Mouse (Mus musculus): ENCODE results near the gene Plcxd3. TPM values are rescaled to one million over a fixed set of nuclear protein-coding genes. Genes with fewer than 3 reads are reported as not detected.

The Plcxd3 gene
- 1.3 TPM in 2 replicates for polyA plus RNA-seq (2015; fragmentation: Nextera tagmentation; extraction: Ambion mirVana)

GRCm38 (mm10) chr15:4375423-4376220 lies at the start of gene Plcxd3:
Plcxd3 (plus strand) TSS chr15:4375491.
- WGBS: 1% methylated on average over 33 of the region's 33 CpGs
- Histone ChIP-seq H3K9ac (ENCODE audit: low read depth, low read length) (no peak within 1 kb of the TSS), H3K27ac (ENCODE audit: low read depth, low read length) (no peak within 1 kb of the TSS), H3K4me2 (replicated peaks; ENCODE audit: low read depth) (peak within 1 kb of the TSS; percentile 57), H3K27me3 (replicated peaks; ENCODE audit: control insufficient read depth, insufficient read depth, low read length) (0 out of 2 replicates have a peak, but pooled peaks cover 9% of the 10 kb centered on the region), H3K36me3 (ENCODE audit: control insufficient read depth, insufficient read depth) (no peaks in the 10 kb centered on the region), H3K4me3 (ENCODE audit: low read depth, low read length) (peak within 1 kb of the TSS; percentile 28; the same call in 1 of the 2 replicates), H3K9me3 (ENCODE audit: control insufficient read depth) (no peaks in the 10 kb centered on the region), H3K4me1 (replicated peaks; ENCODE audit: control insufficient read depth, insufficient read depth, low read length) (no peaks in the 10 kb centered on the region)
- no peak for TF ChIP-seq CTCF (IDR thresholded peaks at IDR 0.05; ENCODE audit: low read depth)
- no peak for ATAC-seq

GRCm38 (mm10) chr15:4331867-4332266 lies 43.4 kb upstream of the Plcxd3 start:
- no peaks in the 10 kb centered on the region for H3K27me3 ChIP-seq (replicated peaks; ENCODE audit: control insufficient read depth, insufficient read depth, low read length)
- no peaks in the 10 kb centered on the region for H3K4me1 ChIP-seq (replicated peaks; ENCODE audit: control insufficient read depth, insufficient read depth, low read length)
- no peak for TF ChIP-seq CTCF (IDR thresholded peaks at IDR 0.05; ENCODE audit: low read depth)
- no peaks in the 10 kb centered on the region for H3K9me3 ChIP-seq (ENCODE audit: control insufficient read depth)
- H3K4me3 ChIP-seq (ENCODE audit: low read depth, low read length): no peak overlapping the region
- H3K4me2 ChIP-seq (replicated peaks; ENCODE audit: low read depth): no peak overlapping the region
- 75% methylated on average over 4 of the region's 4 CpGs for WGBS
- ATAC-seq: no peak
- no peaks in the 10 kb centered on the region for H3K36me3 ChIP-seq (ENCODE audit: control insufficient read depth, insufficient read depth)
- no peak overlapping the region for H3K9ac ChIP-seq (ENCODE audit: low read depth, low read length)
- no peak overlapping the region for H3K27ac ChIP-seq (ENCODE audit: low read depth, low read length)

GRCm38 (mm10) chr15:4341620-4342019 lies 33.7 kb upstream of the Plcxd3 start:
- H3K9ac ChIP-seq (ENCODE audit: low read depth, low read length): no peak overlapping the region
- no peak for ATAC-seq
- H3K4me2 ChIP-seq (replicated peaks; ENCODE audit: low read depth): no peak overlapping the region
- no peak overlapping the region for H3K4me3 ChIP-seq (ENCODE audit: low read depth, low read length)
- H3K4me1 ChIP-seq (replicated peaks; ENCODE audit: control insufficient read depth, insufficient read depth, low read length): no peaks in the 10 kb centered on the region
- TF ChIP-seq CTCF (IDR thresholded peaks at IDR 0.05; ENCODE audit: low read depth): no peak
- no peaks in the 10 kb centered on the region for H3K27me3 ChIP-seq (replicated peaks; ENCODE audit: control insufficient read depth, insufficient read depth, low read length)
- no peaks in the 10 kb centered on the region for H3K36me3 ChIP-seq (ENCODE audit: control insufficient read depth, insufficient read depth)
- no peaks in the 10 kb centered on the region for H3K9me3 ChIP-seq (ENCODE audit: control insufficient read depth)
- 37% methylated on average over 4 of the region's 4 CpGs for WGBS
- no peak overlapping the region for H3K27ac ChIP-seq (ENCODE audit: low read depth, low read length)

- WGBS: 27% methylated on average over 7 of the region's 7 CpGs
- Histone ChIP-seq H3K36me3 (ENCODE audit: control insufficient read depth, insufficient read depth) (no peaks in the 10 kb centered on the region), H3K27ac (ENCODE audit: low read depth, low read length) (no peak overlapping the region), H3K4me1 (replicated peaks; ENCODE audit: control insufficient read depth, insufficient read depth, low read length) (no peaks in the 10 kb centered on the region), H3K27me3 (replicated peaks; ENCODE audit: control insufficient read depth, insufficient read depth, low read length) (no peaks in the 10 kb centered on the region), H3K4me2 (replicated peaks; ENCODE audit: low read depth) (no peak overlapping the region), H3K4me3 (ENCODE audit: low read depth, low read length) (no peak overlapping the region), H3K9me3 (ENCODE audit: control insufficient read depth) (no peaks in the 10 kb centered on the region), H3K9ac (ENCODE audit: low read depth, low read length) (no peak overlapping the region)
- no peak for TF ChIP-seq CTCF (IDR thresholded peaks at IDR 0.05; ENCODE audit: low read depth)
- no peak for ATAC-seq
Observed at GRCm38 (mm10) chr15:4348816-4349553, 26.3 kb upstream of the Plcxd3 start.

- no peak overlapping the region for H3K4me2 ChIP-seq (replicated peaks; ENCODE audit: low read depth)
- ATAC-seq: no peak
- no peak overlapping the region for H3K4me3 ChIP-seq (ENCODE audit: low read depth, low read length)
- no peaks in the 10 kb centered on the region for H3K4me1 ChIP-seq (replicated peaks; ENCODE audit: control insufficient read depth, insufficient read depth, low read length)
- no peak for TF ChIP-seq CTCF (IDR thresholded peaks at IDR 0.05; ENCODE audit: low read depth)
- no peaks in the 10 kb centered on the region for H3K9me3 ChIP-seq (ENCODE audit: control insufficient read depth)
- no peaks in the 10 kb centered on the region for H3K36me3 ChIP-seq (ENCODE audit: control insufficient read depth, insufficient read depth)
- H3K27me3 ChIP-seq (replicated peaks; ENCODE audit: control insufficient read depth, insufficient read depth, low read length): no peaks in the 10 kb centered on the region
- H3K9ac ChIP-seq (ENCODE audit: low read depth, low read length): no peak overlapping the region
- H3K27ac ChIP-seq (ENCODE audit: low read depth, low read length): no peak overlapping the region
- 66% methylated on average over 11 of the region's 11 CpGs for WGBS
Observed at GRCm38 (mm10) chr15:4356397-4356796, 18.9 kb upstream of the Plcxd3 start.

- H3K27me3 ChIP-seq (replicated peaks; ENCODE audit: control insufficient read depth, insufficient read depth, low read length): no peaks in the 10 kb centered on the region
- H3K36me3 ChIP-seq (ENCODE audit: control insufficient read depth, insufficient read depth): no peaks in the 10 kb centered on the region
- no peak for TF ChIP-seq CTCF (IDR thresholded peaks at IDR 0.05; ENCODE audit: low read depth)
- H3K9me3 ChIP-seq (ENCODE audit: control insufficient read depth): no peaks in the 10 kb centered on the region
- H3K4me1 ChIP-seq (replicated peaks; ENCODE audit: control insufficient read depth, insufficient read depth, low read length): no peaks in the 10 kb centered on the region
- no peak overlapping the region for H3K4me3 ChIP-seq (ENCODE audit: low read depth, low read length)
- no peak overlapping the region for H3K27ac ChIP-seq (ENCODE audit: low read depth, low read length)
- H3K9ac ChIP-seq (ENCODE audit: low read depth, low read length): no peak overlapping the region
- 78% methylated on average over 4 of the region's 4 CpGs for WGBS
- no peak for ATAC-seq
- no peak overlapping the region for H3K4me2 ChIP-seq (replicated peaks; ENCODE audit: low read depth)
Observed at GRCm38 (mm10) chr15:4357706-4358105, 17.6 kb upstream of the Plcxd3 start.
